Mouse (Mus musculus): Measurements from ENCODE around the gene Frat1.
"Not testable (repeated sequence)": the region's sequence is repeated elsewhere in the genome, so short reads cannot be mapped to it uniquely, and the experiment has no call there.

Gene Frat1

DNA sequence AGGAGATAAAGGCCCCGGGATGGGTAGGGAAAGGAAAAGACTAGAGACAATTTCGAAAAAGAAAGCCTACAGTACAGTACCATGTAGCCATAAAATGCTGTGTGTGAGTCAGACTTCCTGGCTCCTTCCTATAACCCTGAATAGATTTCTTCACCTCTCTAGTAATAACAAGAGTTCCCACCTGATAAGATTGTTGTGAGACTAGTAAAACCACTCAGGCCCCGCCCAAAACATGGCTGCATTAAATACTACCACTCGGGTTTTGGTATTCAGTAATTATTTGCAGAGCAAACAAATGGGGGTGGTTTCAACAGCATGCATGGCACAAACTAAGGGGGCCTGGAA is 8.1 kb downstream of the Frat1 start:
- in situ Hi-C loops (cut with MboI; ENCODE audit: low pct_unique_long_range_greater_than_20kb in 1 of 2, low sequenced_read_pairs in 2 of 2, unreplicated experiment in 1 of 2): no loop called here

GRCm38 (mm10) chr19:41838808-41839207 is 9.0 kb downstream of the Frat1 start:
- in situ Hi-C loops (cut with MboI; ENCODE audit: low pct_unique_long_range_greater_than_20kb in 1 of 2, low sequenced_read_pairs in 2 of 2, unreplicated experiment in 1 of 2): no loop called here

- in situ Hi-C loops (cut with MboI; ENCODE audit: low pct_unique_long_range_greater_than_20kb in 1 of 2, low sequenced_read_pairs in 2 of 2, unreplicated experiment in 1 of 2): no loop called here
Observed at GRCm38 (mm10) chr19:41839685-41840084, 9.9 kb downstream of the Frat1 start.

- in situ Hi-C loops (cut with MboI; ENCODE audit: low pct_unique_long_range_greater_than_20kb in 1 of 2, low sequenced_read_pairs in 2 of 2, unreplicated experiment in 1 of 2): no loop called here
Observed at GRCm38 (mm10) chr19:41841105-41841750, 11.5 kb downstream of the Frat1 start.

- in situ Hi-C loops (cut with MboI; ENCODE audit: low pct_unique_long_range_greater_than_20kb in 1 of 2, low sequenced_read_pairs in 2 of 2, unreplicated experiment in 1 of 2): no loop called here
Observed at GRCm38 (mm10) chr19:41842196-41842595, 12.4 kb downstream of the Frat1 start.

- in situ Hi-C loops (cut with MboI; ENCODE audit: low pct_unique_long_range_greater_than_20kb in 1 of 2, low sequenced_read_pairs in 2 of 2, unreplicated experiment in 1 of 2): no loop called here
Observed at GRCm38 (mm10) chr19:41842706-41843105, 12.9 kb downstream of the Frat1 start.

DNA sequence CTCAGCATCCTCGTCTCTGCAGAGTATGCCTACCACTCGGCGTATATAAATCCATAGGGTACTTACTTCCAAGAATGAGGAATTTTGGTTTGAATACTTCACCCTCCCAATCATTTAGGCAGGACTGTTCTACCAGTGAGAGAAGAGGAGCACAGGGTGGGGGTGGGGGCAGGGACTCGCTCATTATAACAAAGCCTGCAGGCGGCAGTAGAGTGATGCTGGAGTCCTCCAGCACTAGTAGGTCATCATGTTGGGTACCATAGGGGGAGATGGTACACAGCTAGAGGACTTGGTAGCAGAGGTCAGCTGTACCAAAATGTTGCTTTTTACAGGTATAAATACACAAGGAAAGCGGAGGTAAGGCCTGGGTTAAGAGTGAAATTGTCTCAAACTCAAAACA is 14.6 kb downstream of the Frat1 start:
- in situ Hi-C loops (cut with MboI; ENCODE audit: low pct_unique_long_range_greater_than_20kb in 1 of 2, low sequenced_read_pairs in 2 of 2, unreplicated experiment in 1 of 2): no loop called here

- in situ Hi-C loops (cut with MboI; ENCODE audit: low pct_unique_long_range_greater_than_20kb in 1 of 2, low sequenced_read_pairs in 2 of 2, unreplicated experiment in 1 of 2): no loop called here
Observed at GRCm38 (mm10) chr19:41846366-41847090, 16.8 kb downstream of the Frat1 start.

GRCm38 (mm10) chr19:41847091-41847581 is 17.4 kb downstream of the Frat1 start:
- in situ Hi-C loops (cut with MboI; ENCODE audit: low pct_unique_long_range_greater_than_20kb in 1 of 2, low sequenced_read_pairs in 2 of 2, unreplicated experiment in 1 of 2): no loop called here

DNA sequence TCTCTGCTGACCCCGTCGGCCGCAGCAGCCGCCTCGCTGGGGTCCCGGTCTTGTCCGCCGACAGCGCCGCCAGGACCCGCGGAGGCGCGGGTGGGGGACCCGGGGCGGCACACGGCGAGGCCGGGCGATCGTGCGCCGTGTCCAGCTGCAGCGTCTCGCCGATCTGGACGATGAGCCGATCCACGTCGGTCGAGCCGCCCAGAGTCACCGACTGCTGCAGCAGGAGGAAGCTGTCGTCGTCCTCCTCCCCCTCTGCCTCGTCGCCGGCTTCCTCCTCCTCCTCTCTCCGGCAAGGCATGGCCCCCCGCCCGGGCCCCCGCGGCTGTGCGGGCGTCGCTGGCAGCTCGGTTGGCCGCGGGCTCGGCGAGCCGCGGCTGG is 17.8 kb downstream of the Frat1 start:
- in situ Hi-C loops (cut with MboI; ENCODE audit: low pct_unique_long_range_greater_than_20kb in 1 of 2, low sequenced_read_pairs in 2 of 2, unreplicated experiment in 1 of 2): not testable (repeated sequence)

- in situ Hi-C loops (cut with MboI; ENCODE audit: low pct_unique_long_range_greater_than_20kb in 1 of 2, low sequenced_read_pairs in 2 of 2, unreplicated experiment in 1 of 2): no loop called here
Observed at GRCm38 (mm10) chr19:41847992-41848851, 18.5 kb downstream of the Frat1 start, which contains the start of gene Frat2. Gene Frat2 (minus strand): TSS chr19:41848132.

GRCm38 (mm10) chr19:41850021-41850718 is 20.4 kb downstream of the Frat1 start:
- in situ Hi-C loops (cut with MboI; ENCODE audit: low pct_unique_long_range_greater_than_20kb in 1 of 2, low sequenced_read_pairs in 2 of 2, unreplicated experiment in 1 of 2): no loop called here

DNA sequence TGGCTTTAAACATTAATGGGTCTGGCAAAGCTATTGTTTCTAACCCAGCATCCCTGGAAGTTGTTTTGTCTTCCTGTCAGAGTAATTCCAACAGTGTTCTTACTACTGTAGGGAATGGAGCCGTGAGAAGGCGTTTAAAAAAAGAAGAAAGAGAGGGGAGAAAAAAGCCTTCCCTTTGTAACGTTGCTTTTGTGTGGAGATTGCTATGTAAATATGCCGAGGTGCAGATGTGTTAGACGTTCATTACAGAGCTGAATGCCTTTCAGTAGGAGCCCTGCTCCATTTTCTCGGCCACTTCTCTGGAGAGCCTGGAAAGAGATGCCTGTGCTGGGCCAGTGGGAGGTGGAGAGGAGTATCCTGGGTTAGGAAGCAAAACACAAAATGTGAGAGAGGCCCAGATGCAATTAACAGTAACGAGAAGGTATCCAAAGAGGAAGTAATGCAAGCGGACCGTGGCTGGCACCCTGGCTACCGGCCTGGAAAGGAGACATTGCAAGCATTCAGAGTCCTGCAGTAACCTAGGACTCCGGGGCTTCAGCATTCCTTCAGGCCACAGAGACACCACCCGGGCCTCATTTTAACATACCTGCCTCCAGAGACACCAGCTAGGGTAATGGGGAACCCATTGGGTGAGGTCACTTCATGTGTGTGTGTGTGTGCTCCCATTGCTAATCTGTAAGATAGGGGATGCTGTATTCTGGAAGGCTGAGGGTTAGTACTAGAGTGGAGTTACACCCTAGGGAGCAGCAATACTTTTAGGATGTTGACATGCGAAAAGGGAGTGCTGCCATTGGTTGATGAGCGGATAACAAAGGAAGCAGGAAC is 21.2 kb downstream of the Frat1 start:
- in situ Hi-C loops (cut with MboI; ENCODE audit: low pct_unique_long_range_greater_than_20kb in 1 of 2, low sequenced_read_pairs in 2 of 2, unreplicated experiment in 1 of 2): no loop called here

DNA sequence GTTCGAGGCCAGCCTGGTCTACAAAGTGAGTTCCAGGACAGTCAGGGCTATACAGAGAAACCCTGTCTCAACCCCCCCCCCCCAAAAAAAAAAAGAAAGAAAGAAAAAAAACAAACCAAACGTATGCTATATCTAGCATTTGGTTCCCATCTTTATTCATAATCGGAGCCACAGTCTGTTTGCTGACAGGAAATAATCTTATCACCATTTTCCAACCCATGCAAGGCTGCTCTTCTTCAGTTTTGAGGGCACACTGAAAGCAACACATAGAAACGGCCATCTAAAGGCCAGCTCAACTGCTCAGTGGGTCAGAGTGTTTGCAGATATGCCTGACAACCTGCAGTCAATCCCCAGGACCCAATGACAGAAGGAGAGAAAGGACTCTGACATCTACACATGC is 22.7 kb downstream of the Frat1 start:
- in situ Hi-C loops (cut with MboI; ENCODE audit: low pct_unique_long_range_greater_than_20kb in 1 of 2, low sequenced_read_pairs in 2 of 2, unreplicated experiment in 1 of 2): no loop called here

DNA sequence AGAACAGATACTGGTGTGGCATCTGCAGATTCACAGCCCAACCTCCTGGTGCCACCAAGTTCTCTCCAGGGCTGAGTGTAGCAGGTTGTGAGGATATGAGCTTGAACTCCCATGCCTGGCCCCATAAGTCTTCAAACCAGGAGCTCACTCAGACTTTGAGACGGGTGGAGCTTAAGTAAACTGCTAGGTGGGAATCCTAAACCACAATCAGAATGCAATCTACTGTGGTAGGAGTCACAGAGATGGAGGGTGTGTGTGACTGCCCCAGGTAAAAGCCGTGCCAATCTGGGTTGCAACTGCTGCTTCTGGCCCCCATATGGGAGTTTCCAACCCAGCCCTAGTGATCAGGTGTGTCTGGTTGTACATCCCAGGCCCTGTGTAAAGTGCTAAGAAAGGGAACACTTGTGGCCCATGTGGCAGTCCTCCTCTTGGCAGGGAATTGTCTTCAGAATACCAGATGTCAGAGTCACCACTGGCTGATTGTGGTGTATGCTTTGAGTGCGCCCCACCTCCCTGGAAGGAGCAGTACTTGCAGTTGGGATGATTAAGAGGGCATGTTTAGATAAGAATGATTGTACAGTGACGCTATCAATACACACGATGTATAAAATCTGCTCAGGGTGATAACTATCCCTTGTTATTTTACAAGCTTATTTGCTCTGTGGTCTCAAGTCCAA is 27.5 kb downstream of the Frat1 start:
- in situ Hi-C loops (cut with MboI; ENCODE audit: low pct_unique_long_range_greater_than_20kb in 1 of 2, low sequenced_read_pairs in 2 of 2, unreplicated experiment in 1 of 2): no loop called here

GRCm38 (mm10) chr19:41857816-41858310 is 28.1 kb downstream of the Frat1 start:
- in situ Hi-C loops (cut with MboI; ENCODE audit: low pct_unique_long_range_greater_than_20kb in 1 of 2, low sequenced_read_pairs in 2 of 2, unreplicated experiment in 1 of 2): no loop called here

- in situ Hi-C loops (cut with MboI; ENCODE audit: low pct_unique_long_range_greater_than_20kb in 1 of 2, low sequenced_read_pairs in 2 of 2, unreplicated experiment in 1 of 2): no loop called here
Observed at GRCm38 (mm10) chr19:41866707-41867106, 36.9 kb downstream of the Frat1 start.
